In the genomic region with DNA sequence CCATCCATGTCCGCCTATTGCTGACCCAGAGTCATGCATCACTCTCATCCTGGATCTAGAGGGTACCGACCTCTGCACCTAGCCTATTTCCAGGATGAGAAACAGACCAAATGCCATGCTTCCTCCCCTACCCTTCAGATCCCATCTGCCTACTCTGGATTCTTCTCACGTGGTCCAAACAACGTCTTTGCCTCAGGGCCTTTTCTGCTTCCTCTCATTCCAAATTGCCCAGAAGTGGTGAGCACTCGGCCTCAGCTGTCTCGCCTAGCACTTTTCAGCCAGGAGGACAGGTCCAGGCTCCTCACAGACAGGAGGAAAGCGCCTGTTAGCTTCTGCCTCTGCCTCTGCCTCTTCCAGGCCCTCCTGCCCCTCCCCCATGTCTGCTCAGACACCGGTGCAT, we compare ENCODE assay signal across 33 mouse cellular contexts. TPM values are rescaled to one million over a fixed set of nuclear protein-coding genes. Genes with fewer than 3 reads are reported as not detected.
A peak's percentile ranks its signal among the peaks of the same experiment; 100 is the strongest.
DNase-seq lines count a peak whose midpoint lies in the region; ATAC-seq and TF ChIP-seq lines count a peak whose summit lies in the region.
"Had no signal": no experiment of that assay in that cellular context is flagged by ENCODE, and none has a peak within 500 bp of the region (broad histone marks: within the 10 kb centered on the region; RNA-seq: fewer than 3 reads in every experiment).

No protein-coding gene starts in this region.

- H3K9me3 ChIP-seq in hindbrain, embryonic 10.5 days = no peaks in the 10 kb centered on the region
- no peaks in the 10 kb centered on the region for H3K9me3 ChIP-seq in hindbrain, postnatal 0 days (ENCODE audit: low read length)
- no peaks in the 10 kb centered on the region for H3K9me3 ChIP-seq in neural tube, embryonic 13.5 days
- H3K9me3 ChIP-seq in neural tube, embryonic 15.5 days (replicated peaks) = no peaks in the 10 kb centered on the region
- no peaks in the 10 kb centered on the region for H3K9me3 ChIP-seq in intestine, embryonic 15.5 days
- H3K9me3 ChIP-seq: heart, embryonic 10.5 days; heart, embryonic 15.5 days; liver, embryonic 15.5 days; midbrain, embryonic 12.5 days had no signal

- no peak overlapping the region for H3K4me3 ChIP-seq in hindbrain, embryonic 10.5 days
- no peak overlapping the region for H3K4me3 ChIP-seq in hindbrain, postnatal 0 days (ENCODE audit: low read length)
- H3K4me3 ChIP-seq in neural tube, embryonic 13.5 days = no peak overlapping the region
- H3K4me3 ChIP-seq in neural tube, embryonic 15.5 days (replicated peaks) = no peak overlapping the region
- H3K4me3 ChIP-seq in intestine, embryonic 15.5 days (replicated peaks) = no peak overlapping the region
- H3K4me3 ChIP-seq in cerebellum, adult 2 months (replicated peaks; ENCODE audit: insufficient read depth, low read depth, low read length) = no peak overlapping the region
- H3K4me3 ChIP-seq: erythroblast, embryonic 14.5 days; heart, embryonic 10.5 days; heart, embryonic 15.5 days; liver, embryonic 15.5 days; midbrain, embryonic 12.5 days had no signal

- TF ChIP-seq CTCF in hindbrain, postnatal 0 days (IDR thresholded peaks at IDR 0.05; ENCODE audit: low read depth) = no peak
- no peak for TF ChIP-seq CTCF in cerebellum, adult 2 months (IDR thresholded peaks at IDR 0.05; ENCODE audit: borderline replicate concordance, insufficient read depth, low read depth, low read length)

- H3K27me3 ChIP-seq in hindbrain, embryonic 10.5 days (ENCODE audit: insufficient read depth, poor library complexity, severe bottlenecking) = 0 out of 2 replicates have a peak, but pooled peaks cover 6% of the 10 kb centered on the region
- no peaks in the 10 kb centered on the region for H3K27me3 ChIP-seq in hindbrain, postnatal 0 days (ENCODE audit: insufficient read depth, low read length)
- no peaks in the 10 kb centered on the region for H3K27me3 ChIP-seq in neural tube, embryonic 13.5 days
- no peaks in the 10 kb centered on the region for H3K27me3 ChIP-seq in neural tube, embryonic 15.5 days (replicated peaks)
- H3K27me3 ChIP-seq in intestine, embryonic 15.5 days (replicated peaks) = no peaks in the 10 kb centered on the region
- H3K27me3 ChIP-seq in cerebellum, adult 2 months (ENCODE audit: control insufficient read depth, insufficient read depth, low read length) = no peaks in the 10 kb centered on the region
- H3K27me3 ChIP-seq: liver, embryonic 15.5 days; midbrain, embryonic 12.5 days had no signal

- no peak overlapping the region for H3K9ac ChIP-seq in hindbrain, postnatal 0 days (replicated peaks; ENCODE audit: low read length)
- 0 out of 2 replicates have a peak overlapping the region, but pooled peaks have one; percentile 1 for H3K9ac ChIP-seq in neural tube, embryonic 13.5 days
- no peak overlapping the region for H3K9ac ChIP-seq in neural tube, embryonic 15.5 days (replicated peaks)
- H3K9ac ChIP-seq in intestine, embryonic 15.5 days = no peak overlapping the region
- H3K9ac ChIP-seq: heart, embryonic 15.5 days; liver, embryonic 15.5 days; lung, embryonic 14.5 days; midbrain, embryonic 12.5 days had no signal

- peaks cover 76% of the 10 kb centered on the region for H3K4me1 ChIP-seq in hindbrain, embryonic 10.5 days (replicated peaks)
- H3K4me1 ChIP-seq in hindbrain, postnatal 0 days (ENCODE audit: insufficient read depth, low read length) = peaks cover 16% of the 10 kb centered on the region
- H3K4me1 ChIP-seq in neural tube, embryonic 13.5 days (replicated peaks) = peaks cover 80% of the 10 kb centered on the region
- H3K4me1 ChIP-seq in neural tube, embryonic 15.5 days = peaks cover 78% of the 10 kb centered on the region
- H3K4me1 ChIP-seq in intestine, embryonic 15.5 days (replicated peaks) = no peaks in the 10 kb centered on the region
- H3K4me1 ChIP-seq in cerebellum, adult 2 months (ENCODE audit: control insufficient read depth, insufficient read depth, low read length) = no peaks in the 10 kb centered on the region
- H3K4me1 ChIP-seq: heart, embryonic 15.5 days; liver, embryonic 15.5 days had no signal

- H3K4me2 ChIP-seq in hindbrain, postnatal 0 days (ENCODE audit: low read depth, low read length) = no peak overlapping the region
- H3K4me2 ChIP-seq in neural tube, embryonic 13.5 days = no peak overlapping the region
- no peak overlapping the region for H3K4me2 ChIP-seq in neural tube, embryonic 15.5 days
- H3K4me2 ChIP-seq in intestine, embryonic 15.5 days (replicated peaks) = no peak overlapping the region
- H3K4me2 ChIP-seq: heart, embryonic 15.5 days; liver, embryonic 15.5 days; lung, embryonic 14.5 days; midbrain, embryonic 12.5 days had no signal

- H3K36me3 ChIP-seq in hindbrain, embryonic 10.5 days = 0 out of 2 replicates have a peak, but pooled peaks cover 7% of the 10 kb centered on the region
- H3K36me3 ChIP-seq in hindbrain, postnatal 0 days (ENCODE audit: insufficient read depth, low read length) = no peaks in the 10 kb centered on the region
- peaks cover 5% of the 10 kb centered on the region; the same call in 1 of the 2 replicates for H3K36me3 ChIP-seq in neural tube, embryonic 13.5 days
- no peaks in the 10 kb centered on the region for H3K36me3 ChIP-seq in neural tube, embryonic 15.5 days
- H3K36me3 ChIP-seq in intestine, embryonic 15.5 days = no peaks in the 10 kb centered on the region
- H3K36me3 ChIP-seq: heart, embryonic 10.5 days; heart, embryonic 15.5 days; liver, embryonic 15.5 days; midbrain, embryonic 12.5 days had no signal

- 62% methylated on average over 8 of the region's 8 CpGs for WGBS in hindbrain, embryonic 10.5 days
- 50% methylated on average over 8 of the region's 8 CpGs for WGBS in hindbrain, postnatal 0 days
- WGBS in neural tube, embryonic 13.5 days = 52% methylated on average over 8 of the region's 8 CpGs
- WGBS in neural tube, embryonic 15.5 days = 41% methylated on average over 8 of the region's 8 CpGs
- WGBS in intestine, embryonic 15.5 days = 44% methylated on average over 8 of the region's 8 CpGs
- 72% methylated on average over 8 of the region's 8 CpGs for WGBS in cerebellum, adult 2 months

- 0 out of 2 replicates have a peak overlapping the region, but pooled peaks have one; percentile 50 for H3K27ac ChIP-seq in hindbrain, embryonic 10.5 days
- no peak overlapping the region for H3K27ac ChIP-seq in hindbrain, postnatal 0 days
- H3K27ac ChIP-seq in neural tube, embryonic 13.5 days (replicated peaks) = no peak overlapping the region
- H3K27ac ChIP-seq in neural tube, embryonic 15.5 days (replicated peaks) = no peak overlapping the region
- no peak overlapping the region for H3K27ac ChIP-seq in intestine, embryonic 15.5 days
- no peak overlapping the region for H3K27ac ChIP-seq in cerebellum, adult 2 months (ENCODE audit: insufficient read depth, low read length)
- H3K27ac ChIP-seq: heart, embryonic 10.5 days; heart, embryonic 15.5 days; liver, embryonic 15.5 days; midbrain, embryonic 12.5 days had no signal

- TF ChIP-seq POLR2A in cerebellum, adult 2 months (IDR thresholded peaks at IDR 0.05; ENCODE audit: borderline replicate concordance, insufficient read depth, low read length) = no peak

- no peak for ATAC-seq in hindbrain, postnatal 0 days
- no peak for ATAC-seq in neural tube, embryonic 13.5 days (ENCODE audit: low read depth)
- ATAC-seq in neural tube, embryonic 15.5 days (ENCODE audit: low FRiP score) = no peak
- no peak for ATAC-seq in intestine, embryonic 15.5 days
- ATAC-seq: CD4-positive, CD25-positive, alpha-beta regulatory T cell, adult 4 months; forebrain, embryonic 14.5 days; intestine, postnatal 0 days had no signal

- DNase-seq in hindbrain, embryonic 10.5 days (ENCODE audit: low spot score) = no peak
- DNase-seq in hindbrain, postnatal 0 days (ENCODE audit: low spot score) = no peak
- DNase-seq in retina, embryonic 14.5 days (ENCODE audit: low spot score) = peak; percentile 26
- no peak for DNase-seq in cerebellum, adult 2 months
- DNase-seq: adrenal gland, postnatal 25 days; cerebellum, adult 11-12 months; cerebellum, postnatal 10 days; gastrocnemius, postnatal 25 days; heart, adult 11 months; kidney, adult 9 months; kidney, postnatal 10 days; layer of hippocampus, postnatal 36 days; lung, embryonic 14.5 days; lung, postnatal 14 days; right cerebral cortex, postnatal 25 days; spleen, adult 18-20 months; thymus, adult 18-20 months; thymus, postnatal 25 days had no signal

RNA-seq across cellular contexts. Expression of a gene that starts 21.0 kb away (rescaled TPM):
- polyA plus RNA-seq in hindbrain, embryonic 10.5 days (2016; fragmentation: Nextera tagmentation; extraction: Ambion mirVana) = 8.9 and 15.7 TPM in 2 replicates
- 79.8 and 88.4 TPM in 2 replicates for total RNA-seq in hindbrain, postnatal 0 days (2014; rRNA removed)
- 43.8 and 46.4 TPM in 2 replicates for polyA plus RNA-seq in hindbrain, postnatal 0 days (2015; fragmentation: Nextera tagmentation; extraction: Ambion mirVana)
- polyA plus RNA-seq in neural tube, embryonic 13.5 days (2015; fragmentation: Nextera tagmentation; extraction: Ambion mirVana) = 39.1 and 43.2 TPM in 2 replicates
- 43.2 and 52.5 TPM in 2 replicates for polyA plus RNA-seq in neural tube, embryonic 15.5 days (2015; fragmentation: Nextera tagmentation; extraction: Ambion mirVana)
- polyA plus RNA-seq in intestine, embryonic 15.5 days (2015; fragmentation: Nextera tagmentation; extraction: Ambion mirVana) = 4.1 and 5.8 TPM in 2 replicates
- 24.5 and 25.6 TPM in 2 replicates for polyA plus RNA-seq in cerebellum, adult 2 months (2012; rRNA removed)
- total RNA-seq: common myeloid progenitor, adult 5-6 weeks; gastrocnemius, adult 18-20 months; liver, adult 2 months had no signal
- polyA plus RNA-seq: CD4-positive, CD25-positive, alpha-beta regulatory T cell, adult 4 months; erythroblast, embryonic 14.5 days; liver, adult 2 months had no signal

RNA-seq across cellular contexts. Expression of a gene that starts 57.0 kb away (rescaled TPM):
- polyA plus RNA-seq in hindbrain, embryonic 10.5 days (2016; fragmentation: Nextera tagmentation; extraction: Ambion mirVana) = 0.16 and 0.26 TPM in 2 replicates
- 0.89 and 1.1 TPM in 2 replicates for total RNA-seq in hindbrain, postnatal 0 days (2014; rRNA removed)
- polyA plus RNA-seq in hindbrain, postnatal 0 days (2015; fragmentation: Nextera tagmentation; extraction: Ambion mirVana) = 0.66 and 0.68 TPM in 2 replicates
- 0.61 and 1.0 TPM in 2 replicates for polyA plus RNA-seq in neural tube, embryonic 13.5 days (2015; fragmentation: Nextera tagmentation; extraction: Ambion mirVana)
- polyA plus RNA-seq in neural tube, embryonic 15.5 days (2015; fragmentation: Nextera tagmentation; extraction: Ambion mirVana) = 1.0 and 1.9 TPM in 2 replicates
- polyA plus RNA-seq in intestine, embryonic 15.5 days (2015; fragmentation: Nextera tagmentation; extraction: Ambion mirVana) = 0.19 TPM in 1 of 2 replicates, not detected in the other
- 0.13 and 0.14 TPM in 2 replicates for polyA plus RNA-seq in cerebellum, adult 2 months (2012; rRNA removed)
- total RNA-seq: adrenal gland, postnatal 25 days; common myeloid progenitor, adult 5-6 weeks; heart, postnatal 25 days; layer of hippocampus, postnatal 36 days; liver, adult 2 months had no signal
- polyA plus RNA-seq: CD4-positive, CD25-positive, alpha-beta regulatory T cell, adult 4 months; erythroblast, embryonic 14.5 days; heart, embryonic 10.5 days had no signal
